ENCODE assay signal across 9 mouse cellular contexts in the genomic region with DNA sequence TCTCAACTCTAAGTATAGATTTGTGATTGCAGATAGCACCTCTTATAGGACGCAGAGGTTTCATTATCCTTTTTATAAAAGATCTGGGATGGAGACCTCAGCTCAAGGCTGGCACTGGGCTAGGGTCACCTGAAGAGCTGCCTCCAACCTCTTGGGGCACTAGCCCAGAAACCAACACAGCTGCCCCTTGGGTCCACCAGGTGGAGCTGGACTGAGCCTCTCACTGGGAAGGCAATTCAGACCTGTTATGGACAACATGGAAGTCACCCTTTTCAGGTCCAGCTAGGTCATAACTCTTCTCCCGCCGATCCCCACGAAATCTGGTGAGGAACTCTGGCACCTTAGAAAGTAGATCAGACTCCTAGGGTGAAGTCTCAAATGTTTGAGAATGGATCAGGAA.
DNase-seq lines count a peak whose midpoint lies in the region; ATAC-seq and TF ChIP-seq lines count a peak whose summit lies in the region.
"Had no signal": no experiment of that assay in that cellular context is flagged by ENCODE, and none has a peak within 500 bp of the region (broad histone marks: within the 10 kb centered on the region; RNA-seq: fewer than 3 reads in every experiment).

No protein-coding gene starts in this region.

- peaks cover 2% of the 10 kb centered on the region for H3K4me1 ChIP-seq in thymus, adult 2 months (replicated peaks; ENCODE audit: control insufficient read depth, insufficient read depth, low read length)
- H3K4me1 ChIP-seq: neural tube, embryonic 13.5 days had no signal

- H3K36me3 ChIP-seq in thymus, adult 2 months (ENCODE audit: control insufficient read depth, insufficient read depth, low read length), result no peaks in the 10 kb centered on the region

- DNase-seq in gastrocnemius, adult 2 months, result peak; percentile 76
- no peak for DNase-seq in gastrocnemius, postnatal 36 days
- DNase-seq in urinary bladder, postnatal 14 days (ENCODE audit: low spot score), result peak; percentile 50
- no peak for DNase-seq in urinary bladder, adult 2 months (ENCODE audit: low spot score)
- DNase-seq in heart, postnatal 10 days, result peak; percentile 60 to 65
- DNase-seq in left cerebral cortex, postnatal 25 days (ENCODE audit: low spot score in 2 of 2), result no peak
- no peak for DNase-seq in thymus, adult 2 months

- no peaks in the 10 kb centered on the region for H3K27me3 ChIP-seq in thymus, adult 2 months (ENCODE audit: control insufficient read depth, insufficient read depth, low read length)
- H3K27me3 ChIP-seq: neural tube, embryonic 13.5 days had no signal

- TF ChIP-seq CTCF in gastrocnemius, adult 2 months (IDR thresholded peaks at IDR 0.05), result peak; percentile 89
- no peak for TF ChIP-seq CTCF in thymus, adult 2 months (IDR thresholded peaks at IDR 0.05; ENCODE audit: borderline replicate concordance, control insufficient read depth, extremely low read depth, insufficient read depth, low read length, poor library complexity)

- no peak for TF ChIP-seq POLR2A in thymus, adult 2 months (IDR thresholded peaks at IDR 0.05; ENCODE audit: control insufficient read depth, extremely low read depth, insufficient read depth, low read length, poor library complexity)

- ATAC-seq in megakaryocyte-erythroid progenitor cell, adult 5-6 weeks (replicated peaks; ENCODE audit: low FRiP score, low TSS enrichment, poor library complexity, severe bottlenecking), result peak; percentile 59; the same call in 1 of the 2 replicates

- no peak overlapping the region for H3K27ac ChIP-seq in gastrocnemius, adult 2 months
- H3K27ac ChIP-seq in thymus, adult 2 months (ENCODE audit: control insufficient read depth, insufficient read depth, low read length), result no peak overlapping the region
- H3K27ac ChIP-seq: neural tube, embryonic 13.5 days had no signal

- no peak overlapping the region for H3K4me3 ChIP-seq in gastrocnemius, adult 2 months
- H3K4me3 ChIP-seq in thymus, adult 2 months (ENCODE audit: control insufficient read depth, insufficient read depth, low read length), result no peak overlapping the region
- H3K4me3 ChIP-seq: neural tube, embryonic 13.5 days had no signal

- intact Hi-C loops in gastrocnemius, adult 2 months (cut with DNase I), result loop anchor here (1.0 kb wide), 2 partner anchors 60 to 115 kb away; no protein-coding TSS in a partner anchor
- intact Hi-C loops in gastrocnemius, postnatal 36 days (cut with DNase I), result loop anchor here (2.0 kb wide), 1 partner anchor 114 kb away; no protein-coding TSS in a partner anchor
- intact Hi-C loops in heart, postnatal 10 days (cut with DNase I), result loop anchor here (2.0 to 5.0 kb wide), 2 partner anchors 89 to 114 kb away; a partner anchor contains a TSS
- intact Hi-C loops in left cerebral cortex, postnatal 25 days (cut with DNase I), result loop anchor here (5.0 kb wide), 1 partner anchor 114 kb away; no protein-coding TSS in a partner anchor

- WGBS in thymus, adult 2 months, result 94% methylated on average over 4 of the region's 4 CpGs

Comparison
In these comparisons a context has a peak if more than half of its experiments do, and no peak if none do; other contexts are left out.
1. DNase-seq: peak in gastrocnemius, adult 2 months (single experiment), urinary bladder, postnatal 14 days (single experiment) and heart, postnatal 10 days (2 of 2); none in gastrocnemius, postnatal 36 days (0 of 2), urinary bladder, adult 2 months (single experiment), left cerebral cortex, postnatal 25 days (0 of 2) and thymus, adult 2 months (single experiment).